Mouse (Mus musculus) midbrain, postnatal 0 days (tissue): ENCODE measurements at regions not wholly inside any gene's neighbourhood (a gene's known extent, or its start where the extent isn't known, plus 50 kb on each side); places are given as distances from the start of the nearest gene placed in this dataset.

Experiments
- ATAC-seq: fragments of 200-750 bp; cut with Nextera tagmentation; 2 replicates; pipeline ENCODE4 v1.8.0; 2017; ENCODE audit warnings: moderate number of reproducible peaks, mild to moderate bottlenecking, moderate TSS enrichment, moderate library complexity; ENCODE audit not compliant: low FRiP score
- DNase-seq: peaks from one replicate; pipeline ENCODE4 v3.0.0-alpha.2; 2015; ENCODE audit warnings: low spot score
- H3K27ac ChIP-seq: fragments of 300-500 bp; sonication (generic); 2 replicates; pipeline ENCODE4 v1.5.1; 2014; ENCODE audit warnings: low read depth, mild to moderate bottlenecking, low read length, mixed read lengths
- H3K27me3 ChIP-seq: fragments of 300-500 bp; sonication (generic); 2 replicates; pipeline ENCODE4 v1.6.1; 2014; ENCODE audit warnings: low read length, control low read depth, mixed read lengths; ENCODE audit not compliant: insufficient read depth
- H3K36me3 ChIP-seq: fragments of 300-500 bp; sonication (generic); 2 replicates; pipeline ENCODE4 v1.6.1; 2014; ENCODE audit warnings: low read length, control low read depth, mixed read lengths; ENCODE audit not compliant: insufficient read depth
- H3K4me1 ChIP-seq: fragments of 300-500 bp; sonication (generic); 2 replicates; pipeline ENCODE4 v1.6.1; 2014; ENCODE audit warnings: mild to moderate bottlenecking, control low read depth, antibody characterized with exemption, low read length, mixed read lengths; ENCODE audit not compliant: insufficient read depth
- H3K4me2 ChIP-seq: fragments of 300-500 bp; sonication (generic); 2 replicates; pipeline ENCODE4 v1.6.1; 2014; ENCODE audit warnings: low read depth, mild to moderate bottlenecking, low read length, mixed read lengths; ENCODE audit not compliant: poor library complexity, severe bottlenecking
- H3K4me3 ChIP-seq: fragments of 300-500 bp; sonication (generic); 2 replicates; pipeline ENCODE4 v1.5.1; 2014; ENCODE audit warnings: low read depth, mild to moderate bottlenecking, low read length, moderate library complexity
- H3K9ac ChIP-seq: fragments of 300-500 bp; sonication (generic); replicated peaks from 2 replicates; pipeline ENCODE4 v1.6.1; 2014; ENCODE audit warnings: mild to moderate bottlenecking, low read length, moderate library complexity, mixed read lengths; ENCODE audit not compliant: poor library complexity, severe bottlenecking
- H3K9me3 ChIP-seq: fragments of 300-500 bp; sonication (generic); 2 replicates; pipeline ENCODE4 v1.6.1; 2016; ENCODE audit warnings: low read length, control low read depth
- CTCF ChIP-seq: IDR thresholded peaks from 2 replicates; pipeline ENCODE4 v1.5.1; 2016; ENCODE audit warnings: antibody characterized with exemption, mild to moderate bottlenecking
- WGBS: fragments of 180-500 bp; shearing (Covaris S2); extraction: QIAGEN DNeasy Blood & Tissue Kit; methylation state at CpG from one replicate; pipeline ENCODE4 v1.1.7; 2014; 5-methylcytosine and 5-hydroxymethylcytosine counted together

DNA sequence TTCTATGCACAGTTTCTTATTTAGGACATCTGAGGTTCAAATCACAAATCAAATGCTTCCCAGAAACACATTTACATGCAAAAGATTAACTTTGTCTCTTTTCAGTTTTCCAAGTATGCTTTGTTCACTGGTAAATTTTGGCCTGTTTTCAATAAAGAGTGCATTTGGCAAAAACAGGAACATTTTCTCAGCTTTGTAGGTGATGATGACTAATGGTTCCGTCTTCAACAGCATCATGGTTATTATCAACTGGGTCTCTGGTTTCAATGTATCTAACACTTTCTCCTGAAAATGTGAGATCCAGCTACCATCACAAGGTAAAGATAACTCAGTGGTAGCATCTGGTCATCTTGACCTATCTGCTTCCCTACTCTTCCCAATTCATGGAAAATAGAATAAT is 574.6 kb downstream of the Efna5 start:
- no peak overlapping the region for H3K27ac ChIP-seq
- 95% methylated on average over 1 of the region's 1 CpGs for WGBS
- no peaks in the 10 kb centered on the region for H3K9me3 ChIP-seq
- no peak overlapping the region for H3K4me2 ChIP-seq
- DNase-seq (no peak), ATAC-seq (no peak)
- H3K9ac ChIP-seq, result no peak overlapping the region
- H3K36me3 ChIP-seq, result no peaks in the 10 kb centered on the region
- H3K4me1 ChIP-seq, result no peaks in the 10 kb centered on the region
- no peak overlapping the region for H3K4me3 ChIP-seq
- TF ChIP-seq CTCF, result no peak
- no peaks in the 10 kb centered on the region for H3K27me3 ChIP-seq

DNA sequence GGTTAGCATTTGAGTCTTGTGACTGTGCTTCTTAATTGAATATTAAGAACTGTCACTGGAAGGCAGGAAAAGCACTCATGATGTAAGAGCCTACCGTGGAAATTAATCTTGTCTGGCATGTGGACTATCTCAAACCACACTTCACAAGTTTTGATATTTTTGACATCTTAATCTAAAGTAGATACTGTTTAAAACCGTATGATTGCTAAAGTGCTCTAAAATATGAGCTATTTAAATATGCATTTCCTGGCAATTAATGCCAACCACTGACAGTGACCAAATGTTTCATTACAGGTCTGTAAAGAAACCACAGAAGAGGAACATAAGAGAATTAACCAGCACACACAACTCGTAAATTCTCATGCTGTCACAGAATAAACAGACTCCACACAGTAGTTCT is 576.0 kb downstream of the Efna5 start:
- Histone ChIP-seq H3K4me2 (no peak overlapping the region), H3K4me1 (no peaks in the 10 kb centered on the region), H3K4me3 (no peak overlapping the region), H3K36me3 (no peaks in the 10 kb centered on the region), H3K9ac (no peak overlapping the region), H3K9me3 (no peaks in the 10 kb centered on the region), H3K27me3 (no peaks in the 10 kb centered on the region), H3K27ac (no peak overlapping the region)
- ATAC-seq (no peak), DNase-seq (no peak)
- WGBS, result 71% methylated on average over 3 of the region's 3 CpGs
- TF ChIP-seq CTCF, result no peak

DNA sequence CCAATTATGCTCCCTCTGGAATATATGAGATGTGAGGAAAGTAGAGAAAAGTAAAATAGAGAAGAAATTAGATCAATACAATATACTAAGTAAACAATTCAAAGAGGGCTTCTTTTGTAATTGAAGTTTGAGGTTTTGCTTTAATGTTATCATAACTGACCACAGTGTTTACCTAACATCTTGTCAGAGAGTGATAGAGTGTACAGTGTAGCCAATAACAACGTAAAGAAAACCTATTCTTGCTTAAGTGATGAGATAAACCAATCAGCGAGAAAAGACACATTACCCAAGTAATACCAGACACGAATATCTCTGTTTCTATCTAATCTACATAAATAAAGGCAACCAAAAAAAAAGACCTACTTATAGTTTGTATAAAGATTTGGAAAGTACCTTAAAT is 577.0 kb downstream of the Efna5 start:
- Histone ChIP-seq H3K27ac (no peak overlapping the region), H3K9ac (no peak overlapping the region), H3K4me2 (no peak overlapping the region), H3K27me3 (no peaks in the 10 kb centered on the region), H3K4me1 (no peaks in the 10 kb centered on the region), H3K36me3 (no peaks in the 10 kb centered on the region), H3K9me3 (no peaks in the 10 kb centered on the region), H3K4me3 (no peak overlapping the region)
- no peak for DNase-seq
- WGBS, result 90% methylated on average over 3 of the region's 3 CpGs
- no peak for TF ChIP-seq CTCF
- no peak for ATAC-seq

DNA sequence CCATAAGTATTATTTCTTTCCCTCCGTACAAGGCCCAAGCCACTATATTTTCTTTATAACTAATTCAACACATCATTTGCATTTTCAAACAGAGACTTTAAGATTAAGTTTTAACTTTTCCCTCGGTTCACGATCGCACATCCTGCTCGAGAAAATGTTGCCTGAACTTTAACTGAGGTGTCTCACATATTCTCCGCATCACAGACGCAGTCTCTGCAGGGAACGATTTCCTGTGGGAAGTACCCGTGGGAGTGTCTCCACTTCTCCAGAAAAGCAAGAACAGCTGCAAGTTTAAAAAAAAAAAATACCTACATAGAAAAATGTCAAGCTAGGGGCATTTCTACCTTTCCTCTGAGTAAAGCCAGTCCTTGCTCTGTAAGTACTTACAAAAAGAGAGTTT is 581.2 kb downstream of the Efna5 start:
- H3K36me3 ChIP-seq, result no peaks in the 10 kb centered on the region
- H3K9me3 ChIP-seq, result no peaks in the 10 kb centered on the region
- ATAC-seq (no peak), DNase-seq (no peak)
- no peak overlapping the region for H3K4me2 ChIP-seq
- no peaks in the 10 kb centered on the region for H3K4me1 ChIP-seq
- no peaks in the 10 kb centered on the region for H3K27me3 ChIP-seq
- TF ChIP-seq CTCF, result no peak
- H3K4me3 ChIP-seq, result no peak overlapping the region
- H3K27ac ChIP-seq, result no peak overlapping the region
- H3K9ac ChIP-seq, result no peak overlapping the region
- WGBS, result 82% methylated on average over 9 of the region's 9 CpGs

DNA sequence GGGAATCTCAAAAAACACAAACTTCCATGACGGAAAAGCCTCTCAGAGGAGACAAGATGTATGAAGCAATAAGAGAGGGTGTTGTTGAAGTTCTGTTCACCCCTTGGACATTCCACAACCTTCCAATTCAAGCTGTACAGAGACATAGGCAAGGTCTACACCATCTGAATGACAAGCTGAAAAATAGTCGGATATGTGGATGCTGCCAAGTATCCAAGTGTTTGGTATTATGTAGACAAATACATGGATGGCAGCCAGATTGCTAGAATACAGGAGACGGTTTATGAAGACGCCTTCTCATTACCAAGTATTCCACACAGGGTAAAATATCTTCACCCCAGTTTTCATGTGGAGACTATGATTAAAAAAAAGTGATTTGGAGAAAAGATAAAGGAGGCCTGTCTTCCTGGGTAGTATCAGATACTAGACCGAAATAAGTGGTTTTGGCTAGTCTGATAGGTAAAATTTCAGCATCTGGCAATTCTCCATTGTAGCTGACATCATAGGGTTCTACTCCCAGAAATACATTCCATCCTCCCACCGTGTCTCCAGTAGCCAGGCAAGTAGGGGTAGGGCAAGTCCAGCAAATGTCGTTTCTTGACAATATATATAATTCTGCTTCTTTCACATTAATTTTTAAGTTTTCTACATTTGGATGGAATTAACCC is 583.6 kb downstream of the Efna5 start:
- ATAC-seq, result no peak
- Histone ChIP-seq H3K9ac (no peak overlapping the region), H3K4me1 (no peaks in the 10 kb centered on the region), H3K27ac (no peak overlapping the region), H3K4me2 (no peak overlapping the region), H3K27me3 (no peaks in the 10 kb centered on the region), H3K4me3 (no peak overlapping the region), H3K9me3 (no peaks in the 10 kb centered on the region), H3K36me3 (no peaks in the 10 kb centered on the region)
- DNase-seq, result no peak
- no peak for TF ChIP-seq CTCF
- 89% methylated on average over 7 of the region's 7 CpGs for WGBS

DNA sequence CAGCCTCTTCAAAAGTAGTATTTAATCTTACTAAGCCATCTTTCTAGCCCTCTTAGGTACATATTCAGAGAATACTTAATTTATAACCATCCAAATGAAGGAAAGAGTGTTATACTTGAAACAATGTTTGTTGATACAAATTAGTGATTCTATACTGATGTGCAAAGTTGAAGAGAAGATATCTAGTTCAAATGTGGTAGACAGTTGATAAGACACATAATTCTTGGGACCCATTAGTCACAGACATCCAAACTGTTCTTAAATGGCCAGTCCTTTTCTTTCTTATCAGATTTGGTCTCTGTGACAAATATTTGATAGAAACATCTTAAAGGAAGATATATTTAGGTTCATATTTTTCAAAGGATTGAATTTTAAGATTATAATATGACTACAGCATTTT is 585.7 kb downstream of the Efna5 start:
- Histone ChIP-seq H3K27me3 (no peaks in the 10 kb centered on the region), H3K4me3 (no peak overlapping the region), H3K27ac (no peak overlapping the region), H3K9me3 (no peaks in the 10 kb centered on the region), H3K4me2 (no peak overlapping the region), H3K9ac (no peak overlapping the region), H3K4me1 (no peaks in the 10 kb centered on the region), H3K36me3 (no peaks in the 10 kb centered on the region)
- no peak for DNase-seq
- no peak for TF ChIP-seq CTCF
- ATAC-seq, result no peak
